Mouse (Mus musculus): ENCODE data around the gene Spag8.
A peak's percentile ranks its signal among the peaks of the same experiment; 100 is the strongest.

The Spag8 gene

DNA sequence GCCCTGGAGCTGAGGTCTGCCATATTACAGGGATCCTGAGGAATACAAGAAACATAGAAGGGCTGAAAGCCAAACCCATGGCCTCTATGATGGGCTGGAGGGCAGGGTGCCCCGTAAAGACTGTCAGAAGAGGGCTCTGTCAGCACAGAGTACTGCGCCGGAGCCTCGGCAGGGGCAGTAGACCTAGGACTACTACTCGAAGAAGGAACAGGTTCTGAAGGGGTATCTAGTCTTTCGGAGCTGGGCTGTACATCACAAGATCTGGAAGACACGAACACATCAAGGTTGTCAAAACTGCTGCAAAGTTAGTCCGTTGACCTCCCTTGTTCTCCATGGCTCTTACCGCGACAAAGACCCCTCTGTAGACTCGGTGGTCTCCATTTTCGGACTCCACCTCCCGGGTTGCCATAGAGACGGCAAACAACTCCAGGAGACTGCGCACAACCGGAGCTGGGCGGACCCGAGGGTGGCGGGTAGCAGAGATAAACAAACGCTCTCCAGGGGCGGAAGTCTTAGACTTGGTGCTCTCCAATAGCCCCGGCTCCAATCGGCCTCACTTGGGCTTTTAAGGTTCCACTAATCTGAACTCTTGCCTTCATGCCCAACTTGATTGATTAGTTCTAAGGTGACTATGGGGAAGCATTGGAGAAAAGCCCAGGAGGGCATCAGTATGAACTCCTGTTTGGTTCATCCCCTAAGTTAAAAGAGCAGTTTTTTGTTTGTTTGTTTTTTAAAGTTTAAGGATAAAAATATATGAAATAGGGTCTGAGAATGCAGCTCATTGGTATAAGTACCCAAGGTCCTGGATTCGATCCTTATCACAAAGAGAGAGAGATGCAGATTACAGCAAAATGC lies at the start of gene Spag8:
Gene Spag8, minus strand, starts transcription at position 434 of the 855 bp plus-strand sequence.
- DNase-seq (ENCODE audit: extremely low read depth, low read depth) = peak; percentile 74

DNA sequence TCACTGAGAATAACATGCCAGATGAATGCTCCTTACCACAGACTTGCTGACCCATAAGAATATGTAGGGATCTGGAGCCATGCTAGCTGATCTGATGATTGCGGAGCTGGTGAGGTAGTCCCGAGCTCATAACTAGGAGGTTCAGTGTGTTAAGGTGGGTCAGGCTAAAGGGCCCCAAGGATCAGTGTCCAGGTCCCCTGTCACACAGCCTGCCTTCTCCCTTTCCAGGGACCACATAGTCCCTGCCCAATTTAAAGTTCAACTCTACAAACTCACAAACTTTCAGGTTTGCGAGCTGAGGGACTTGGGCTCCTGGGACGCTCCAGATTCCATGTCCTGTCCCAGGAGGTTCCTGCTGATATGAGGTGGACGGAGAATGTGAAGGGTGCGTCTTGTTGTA lies 47.3 kb upstream of the Spag8 start, which contains the start of gene Olfr70:
Gene Olfr70, minus strand, starts transcription at position 101 of the 400 bp plus-strand sequence.
- no peak for DNase-seq (ENCODE audit: extremely low read depth, low read depth)

DNA sequence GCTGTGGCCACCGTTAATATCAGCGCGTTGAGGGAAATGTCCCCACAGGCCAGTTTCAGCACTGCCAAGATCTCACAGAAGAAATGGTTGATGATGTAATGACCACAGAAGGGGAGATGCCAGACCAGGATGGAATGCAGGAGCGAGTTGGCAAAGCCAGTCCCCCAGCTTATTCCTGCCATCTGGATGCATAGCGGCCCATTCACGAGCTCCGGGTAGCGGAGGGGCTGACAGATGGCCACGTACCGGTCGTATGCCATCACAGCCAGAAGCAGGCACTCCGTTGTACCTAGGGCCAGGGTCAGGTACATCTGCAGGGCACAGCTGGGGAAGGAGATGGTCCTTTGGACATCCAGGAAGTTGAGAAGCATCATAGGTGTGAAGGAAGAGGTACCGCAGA lies 43.2 kb upstream of the Spag8 start:
- no peak for DNase-seq (ENCODE audit: extremely low read depth, low read depth)

DNA sequence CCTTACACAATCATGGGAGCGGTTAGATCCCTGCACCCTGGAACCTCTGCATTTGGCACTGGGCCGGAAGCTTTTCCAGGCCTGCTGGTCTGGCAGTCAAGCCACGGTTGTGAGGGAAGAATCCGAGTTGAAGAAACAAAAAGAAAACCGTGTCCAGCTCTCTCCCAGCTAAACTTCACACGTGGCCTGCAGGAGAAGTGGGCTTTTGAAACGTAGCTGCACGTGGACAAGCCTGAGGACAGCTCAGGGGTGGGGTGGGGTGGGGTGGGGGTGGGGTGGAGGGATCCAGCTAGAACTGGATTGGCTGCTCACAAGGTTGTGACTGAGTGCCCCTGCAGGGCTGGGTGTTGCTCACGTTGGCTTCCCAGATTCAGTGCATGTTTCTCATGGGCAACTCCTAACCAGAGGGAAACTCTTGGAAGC lies 41.9 kb upstream of the Spag8 start:
- DNase-seq (ENCODE audit: extremely low read depth, low read depth) = no peak

DNA sequence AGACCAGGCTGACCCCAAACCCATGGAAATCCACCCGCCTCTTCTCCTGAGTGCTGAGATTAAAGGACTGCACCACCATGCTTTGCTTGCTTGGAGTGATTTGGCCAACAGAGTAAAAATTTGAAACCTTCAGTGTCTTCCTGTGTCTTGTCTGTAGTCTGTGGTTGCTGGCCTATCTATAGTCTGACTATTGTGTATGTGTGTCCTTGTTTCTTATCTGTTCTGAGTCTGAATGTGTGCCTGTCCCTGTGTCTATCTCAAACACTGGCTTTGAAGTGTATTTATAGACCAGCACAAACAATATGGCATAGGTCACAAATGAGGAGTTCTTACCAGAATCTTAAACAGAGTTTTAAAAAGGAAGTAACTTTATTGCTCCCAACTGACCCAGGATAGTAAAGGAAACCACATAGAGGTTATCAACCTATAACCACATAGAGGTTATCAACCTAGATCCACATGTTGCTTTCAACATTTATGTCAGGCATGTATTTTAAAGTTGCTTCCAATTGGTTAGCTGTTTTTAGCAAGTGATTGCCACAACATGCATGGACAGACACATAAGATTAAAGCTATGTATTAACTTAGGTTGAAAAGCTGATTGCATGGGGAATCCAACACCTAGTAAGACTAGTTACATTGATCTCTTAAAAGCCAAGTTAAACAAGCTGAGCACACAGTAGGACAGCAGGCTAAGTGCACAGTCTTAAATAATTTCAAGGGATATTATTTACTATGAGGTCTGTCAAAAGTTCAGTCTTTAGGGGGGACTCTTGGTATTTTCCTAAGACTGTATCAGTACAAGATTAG lies 41.2 kb upstream of the Spag8 start:
- peak; percentile 74 for DNase-seq (ENCODE audit: extremely low read depth, low read depth)

DNA sequence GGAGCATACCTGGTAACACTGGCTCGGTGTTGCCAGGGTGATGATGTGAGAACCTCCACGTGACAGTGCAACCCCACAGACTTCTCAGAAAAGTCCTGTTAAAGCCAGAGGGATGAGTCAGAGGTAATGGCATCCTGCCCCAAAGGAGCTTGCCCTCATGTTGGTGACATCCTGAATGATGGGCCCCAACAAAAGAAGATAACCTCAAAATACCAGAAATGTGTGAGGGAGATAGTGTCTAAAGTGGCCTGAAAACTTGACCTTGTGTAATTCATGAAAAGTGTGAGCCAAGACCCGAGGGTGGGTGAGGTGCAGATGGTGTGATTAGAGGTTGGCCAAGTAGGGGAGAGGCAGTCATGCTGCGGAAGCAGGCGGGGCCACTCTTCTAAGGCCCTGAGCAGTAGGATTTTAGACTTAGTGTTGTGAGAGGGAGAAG lies 40.4 kb upstream of the Spag8 start:
- peak; percentile 20 for DNase-seq (ENCODE audit: extremely low read depth, low read depth)

DNA sequence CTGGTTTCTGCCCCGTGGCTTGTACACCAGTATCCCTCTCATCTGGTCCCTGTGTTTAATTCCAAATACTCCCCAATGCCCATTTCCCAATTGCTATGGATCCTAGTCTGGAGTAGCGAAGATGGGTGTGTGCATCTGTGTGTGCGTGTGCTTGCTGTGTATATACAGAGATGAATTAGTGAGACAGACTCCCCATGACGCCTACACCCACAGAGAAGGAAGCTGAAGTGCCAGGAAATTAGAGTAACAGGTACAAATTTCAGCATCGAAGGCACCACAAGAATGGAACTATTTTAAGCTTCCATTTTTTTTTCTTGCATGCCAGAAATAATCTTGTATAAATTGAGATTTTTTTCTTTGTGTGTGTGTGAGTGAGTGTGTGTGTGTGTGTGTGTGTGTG lies 37.6 kb upstream of the Spag8 start:
- no peak for DNase-seq (ENCODE audit: extremely low read depth, low read depth)

DNA sequence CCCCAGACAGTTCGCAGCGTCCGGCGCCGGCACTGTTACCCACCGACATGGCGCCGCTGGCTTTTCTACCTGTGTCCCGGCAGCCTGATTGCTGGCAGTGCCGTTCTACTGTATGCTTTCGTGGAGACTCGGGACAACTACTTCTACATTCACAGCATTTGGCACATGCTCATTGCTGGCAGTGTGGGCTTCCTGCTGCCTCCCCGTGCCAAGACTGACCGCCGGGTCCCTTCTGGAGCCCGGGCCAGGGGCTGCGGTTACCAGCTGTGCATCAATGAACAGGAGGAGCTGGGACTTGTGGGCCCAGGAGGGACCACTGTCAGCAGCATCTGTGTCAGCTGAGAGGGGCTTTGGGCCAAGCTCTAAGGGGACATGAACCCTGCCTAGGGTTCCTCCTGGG lies 36.6 kb upstream of the Spag8 start:
- no peak for DNase-seq (ENCODE audit: extremely low read depth, low read depth)

DNA sequence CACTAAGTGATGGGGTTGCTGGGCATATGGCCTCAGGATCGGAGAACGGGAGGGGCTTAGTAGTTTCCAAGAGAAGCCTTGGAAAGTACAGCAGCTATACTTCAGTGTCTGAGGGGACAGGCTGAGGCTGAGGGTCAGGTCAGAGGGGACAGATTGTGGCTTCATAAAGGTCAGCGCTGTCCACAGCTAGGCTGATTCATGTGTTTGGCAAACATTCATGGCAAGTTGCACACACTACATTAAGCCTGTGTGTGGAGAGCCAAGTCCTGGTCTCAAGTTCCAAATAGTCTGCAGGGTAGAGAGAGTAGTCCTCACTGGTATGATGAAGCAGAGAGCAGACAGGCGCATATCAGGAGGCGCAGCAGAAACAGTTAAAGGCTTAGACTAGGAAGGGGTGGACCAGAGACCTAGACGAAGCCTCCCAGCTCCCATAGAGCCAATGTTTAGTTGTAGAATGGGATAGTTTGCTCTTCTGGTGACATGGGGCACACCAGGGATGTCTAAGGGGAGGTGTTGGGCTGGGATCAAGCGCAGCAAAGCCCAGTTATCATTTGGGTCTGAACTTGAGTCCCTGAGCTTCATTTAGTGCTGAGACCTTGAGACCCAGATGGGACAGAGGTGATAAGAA lies 26.1 kb upstream of the Spag8 start:
- DNase-seq (ENCODE audit: extremely low read depth, low read depth) = no peak

DNA sequence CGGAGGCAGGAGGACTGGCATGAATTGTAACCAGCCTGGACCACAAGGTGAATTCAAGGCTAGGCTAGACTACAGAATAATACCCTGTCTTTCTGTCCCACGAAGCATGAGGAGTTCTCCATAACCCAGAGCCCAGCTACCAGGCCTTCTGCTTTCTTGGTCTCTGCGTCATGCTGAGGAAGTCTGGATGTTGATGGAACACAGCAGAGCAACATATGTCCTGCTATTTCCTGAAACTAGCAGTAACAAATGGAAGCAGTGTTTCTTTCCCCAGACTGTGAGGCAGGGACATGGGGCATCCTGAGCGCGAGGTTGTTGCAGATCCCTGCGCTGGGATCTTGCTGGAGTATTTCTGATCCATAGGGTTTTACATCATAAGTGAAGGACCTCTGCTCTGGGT lies 25.1 kb upstream of the Spag8 start:
- DNase-seq (ENCODE audit: extremely low read depth, low read depth) = no peak

DNA sequence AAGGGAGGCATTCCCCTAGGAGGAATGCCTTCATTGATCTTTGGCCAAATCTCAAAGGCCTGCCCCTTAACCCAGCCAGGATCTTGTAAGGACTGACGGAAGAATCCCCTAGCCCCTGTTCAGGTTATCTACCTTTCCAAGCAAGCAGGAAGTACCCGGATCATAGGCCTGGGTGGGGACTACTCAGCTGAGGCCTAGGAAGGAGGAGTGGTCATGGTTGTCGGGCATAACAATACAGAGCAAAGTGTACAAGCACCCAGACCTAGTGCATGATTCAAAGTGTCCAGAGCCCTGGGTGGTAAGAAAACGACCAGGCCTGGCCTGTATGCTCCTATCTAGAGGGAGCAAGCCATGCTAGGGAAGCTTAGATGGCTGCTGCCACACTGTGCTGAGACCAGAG lies 22.2 kb upstream of the Spag8 start:
- no peak for DNase-seq (ENCODE audit: extremely low read depth, low read depth)

DNA sequence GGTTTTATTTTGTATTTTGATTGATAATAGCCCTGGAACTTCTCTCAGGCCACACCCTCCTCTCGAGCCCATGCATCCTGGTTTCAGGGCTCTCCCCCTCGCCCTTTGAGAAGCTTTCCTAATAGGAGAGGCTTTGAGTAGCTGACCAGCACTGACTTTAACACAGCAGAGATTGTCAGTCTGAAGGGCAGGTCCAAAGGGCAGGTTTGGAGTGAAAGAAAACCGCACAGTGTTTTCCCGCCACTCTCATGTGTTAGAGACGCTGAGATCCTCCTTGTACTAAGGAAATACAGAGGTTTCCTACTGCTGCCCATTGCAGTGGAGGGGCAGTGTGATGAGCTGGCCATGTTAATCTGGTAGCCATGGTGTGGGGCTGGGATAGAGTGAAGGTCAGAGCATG lies 21.6 kb upstream of the Spag8 start:
- no peak for DNase-seq (ENCODE audit: extremely low read depth, low read depth)

DNA sequence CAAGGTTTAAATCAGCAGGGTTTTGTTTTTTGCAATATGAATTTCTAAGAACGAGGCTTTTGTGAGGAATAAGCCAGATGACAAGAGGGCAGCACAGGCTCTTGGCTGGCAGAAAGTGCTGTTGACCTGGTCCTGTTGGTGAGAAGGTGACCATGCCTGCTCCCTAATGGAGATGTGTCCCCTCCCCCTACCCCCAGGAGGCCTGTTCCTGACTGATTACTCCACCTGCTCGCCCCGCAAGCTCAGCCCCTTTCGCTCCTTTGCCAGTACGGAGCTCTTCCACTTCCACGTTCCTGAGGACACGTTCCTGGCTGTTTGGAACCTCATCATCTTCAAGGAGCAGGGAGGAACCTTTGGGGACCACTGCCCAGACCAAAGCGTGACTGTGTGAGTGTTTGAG lies 20.3 kb upstream of the Spag8 start:
- no peak for DNase-seq (ENCODE audit: extremely low read depth, low read depth)

DNA sequence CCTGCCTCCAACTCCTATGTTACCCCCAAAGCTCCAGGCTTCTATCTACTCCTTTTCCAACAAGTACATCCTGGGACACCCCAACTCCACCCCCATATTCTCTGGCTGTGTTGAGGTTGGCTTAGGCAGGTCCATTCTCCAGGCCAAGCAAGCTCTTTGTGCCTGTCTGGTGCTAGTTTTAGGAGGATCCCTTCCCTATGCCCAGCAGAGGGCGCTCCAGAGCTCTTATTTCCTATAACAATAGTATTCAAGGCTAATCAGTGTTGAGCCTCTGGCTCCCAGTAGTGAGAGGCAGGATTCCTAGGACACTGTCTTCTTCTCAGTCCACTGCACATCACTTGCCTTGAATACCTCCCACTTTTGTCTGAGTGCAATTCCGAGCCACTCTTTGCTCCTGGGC lies 18.7 kb upstream of the Spag8 start:
- DNase-seq (ENCODE audit: extremely low read depth, low read depth) = peak; percentile 67

DNA sequence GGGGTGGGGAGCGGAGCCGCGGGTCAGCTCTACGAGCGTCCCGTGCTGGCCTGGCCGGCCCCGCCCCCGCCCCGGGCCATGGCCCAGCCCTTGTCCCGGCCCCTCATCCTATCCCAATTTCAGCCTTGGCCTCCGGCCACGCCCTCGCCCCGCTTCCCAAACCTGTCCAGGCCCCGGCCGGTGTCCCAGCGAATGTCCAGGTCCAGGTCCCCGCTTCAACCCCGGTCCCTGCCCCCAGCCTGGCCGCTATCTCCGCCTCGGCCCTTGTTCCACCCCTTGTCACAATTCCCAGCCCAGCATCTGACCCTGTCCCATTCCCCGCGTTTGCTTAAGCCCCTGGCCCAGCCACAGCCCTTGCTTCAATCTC lies 16.0 kb upstream of the Spag8 start:
- DNase-seq (ENCODE audit: extremely low read depth, low read depth) = no peak

DNA sequence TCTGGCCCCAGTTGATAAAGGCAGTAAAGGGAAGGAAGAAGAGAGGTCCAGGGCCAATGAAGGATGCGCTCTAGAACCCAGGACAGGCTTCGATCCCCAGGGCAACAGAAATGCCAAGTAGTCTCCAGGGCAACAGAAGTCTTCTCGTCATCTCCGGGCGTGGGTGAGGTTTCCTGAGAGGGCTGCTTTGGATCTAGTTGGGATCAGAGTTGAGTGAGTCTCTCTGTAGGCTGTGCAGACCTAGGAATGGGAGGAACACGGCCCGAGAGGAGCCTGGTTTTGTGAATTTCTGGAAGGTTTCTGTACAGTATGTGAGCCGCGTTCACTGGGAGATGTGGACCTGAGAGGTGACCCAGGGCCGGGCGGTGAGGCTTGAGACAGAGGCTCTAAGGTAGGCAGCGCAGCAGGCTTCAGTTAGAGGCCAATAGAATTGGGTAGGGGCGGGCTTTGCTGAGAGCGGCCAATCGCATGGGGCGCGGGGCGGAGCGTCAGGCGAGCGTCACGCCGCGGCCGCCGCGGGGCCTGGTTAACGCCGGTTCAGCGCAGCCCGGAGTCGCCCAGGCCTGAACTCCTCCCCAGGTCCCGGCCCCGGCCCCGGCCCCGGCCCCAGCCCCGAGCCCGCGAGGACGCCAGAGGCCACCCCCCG lies 15.5 kb upstream of the Spag8 start, which contains the start of the genes Tmem8b and Fam221b:
Gene Tmem8b, plus strand, starts transcription at position 190 of the 646 bp plus-strand sequence.
Gene Fam221b, minus strand, starts transcription at position 364 of the 646 bp plus-strand sequence.
- DNase-seq (ENCODE audit: extremely low read depth, low read depth) = peak; percentile 59

DNA sequence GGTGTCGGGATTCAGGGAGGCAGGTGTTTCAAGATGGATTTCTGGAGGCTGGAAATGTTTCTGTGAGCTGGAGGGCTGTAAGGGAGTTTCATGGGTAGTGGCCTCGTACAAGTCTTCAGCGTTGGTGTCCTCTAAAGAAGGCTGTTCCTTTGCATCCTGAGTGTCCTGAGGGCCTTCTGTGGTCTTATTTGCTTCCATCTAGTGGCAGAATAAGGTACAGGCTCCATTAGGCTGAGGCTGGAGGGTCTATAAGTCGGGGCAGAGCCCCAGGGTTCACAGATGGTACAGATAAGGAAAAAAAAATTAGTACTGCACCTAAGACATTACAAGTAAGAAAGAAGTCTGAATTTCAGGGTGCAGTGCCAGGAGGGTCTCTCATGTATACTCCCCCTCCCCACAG lies 13.0 kb upstream of the Spag8 start:
- no peak for DNase-seq (ENCODE audit: extremely low read depth, low read depth)

DNA sequence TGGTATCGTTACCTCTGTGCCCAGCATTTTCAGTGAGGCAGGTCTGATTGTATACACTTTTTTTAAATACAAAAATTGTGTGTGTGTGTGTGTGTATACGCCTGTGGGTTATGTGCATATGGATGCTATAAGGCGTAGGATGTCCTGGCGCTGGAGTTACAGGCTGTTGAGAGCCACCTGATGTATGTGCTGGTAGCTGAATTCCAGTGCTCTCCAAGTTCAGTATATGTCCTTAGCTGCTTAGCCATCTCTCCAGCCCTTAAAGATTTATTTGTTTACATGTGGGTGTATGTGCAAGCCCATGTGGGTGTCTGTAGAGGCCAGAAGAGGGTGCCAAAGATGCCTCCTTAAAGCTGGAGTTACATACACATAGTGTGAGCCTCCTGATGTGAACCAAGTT lies 3.8 kb upstream of the Spag8 start:
- DNase-seq (ENCODE audit: extremely low read depth, low read depth) = peak; percentile 46

DNA sequence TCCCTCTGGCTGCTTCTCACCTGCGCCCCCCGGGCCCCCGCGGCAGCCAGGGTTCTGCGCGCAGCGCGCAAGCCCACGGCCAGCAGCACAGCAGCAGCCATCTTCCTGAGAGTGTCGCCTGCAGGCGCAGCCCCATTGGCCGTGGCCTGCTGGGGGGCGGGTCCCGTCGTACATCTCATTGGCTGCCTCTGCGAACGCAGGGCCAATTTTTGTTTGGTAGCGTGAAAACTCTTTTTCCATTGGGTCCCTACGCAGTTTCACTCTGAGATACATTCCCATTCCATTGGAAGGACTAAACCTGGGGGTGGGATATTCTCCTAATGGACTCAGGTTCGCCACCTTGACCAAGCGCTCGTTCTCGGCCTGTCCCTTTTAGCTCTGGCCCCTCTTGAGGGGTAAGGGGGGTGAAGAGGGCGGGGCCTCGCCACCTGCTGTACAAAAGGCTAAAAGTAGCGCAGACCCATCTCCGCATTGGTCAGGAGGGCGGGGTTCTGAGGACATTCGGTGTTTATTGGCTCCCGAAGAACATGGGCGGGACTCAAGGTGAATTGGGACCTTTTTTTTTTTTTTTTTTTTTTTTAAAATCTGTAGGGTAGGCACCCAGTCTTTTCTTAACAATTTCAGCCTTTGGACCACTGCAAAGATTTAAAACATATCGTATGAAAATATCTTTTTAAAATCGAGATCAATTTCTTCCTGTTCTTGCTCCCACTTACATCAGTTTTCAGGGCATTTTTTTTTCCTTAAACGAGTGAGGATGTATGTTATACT lies 3.1 kb upstream of the Spag8 start, which contains the start of gene Hint2:
Gene Hint2, minus strand, starts transcription at position 128 of the 771 bp plus-strand sequence.
- peak; percentile 99 for DNase-seq (ENCODE audit: extremely low read depth, low read depth)

DNA sequence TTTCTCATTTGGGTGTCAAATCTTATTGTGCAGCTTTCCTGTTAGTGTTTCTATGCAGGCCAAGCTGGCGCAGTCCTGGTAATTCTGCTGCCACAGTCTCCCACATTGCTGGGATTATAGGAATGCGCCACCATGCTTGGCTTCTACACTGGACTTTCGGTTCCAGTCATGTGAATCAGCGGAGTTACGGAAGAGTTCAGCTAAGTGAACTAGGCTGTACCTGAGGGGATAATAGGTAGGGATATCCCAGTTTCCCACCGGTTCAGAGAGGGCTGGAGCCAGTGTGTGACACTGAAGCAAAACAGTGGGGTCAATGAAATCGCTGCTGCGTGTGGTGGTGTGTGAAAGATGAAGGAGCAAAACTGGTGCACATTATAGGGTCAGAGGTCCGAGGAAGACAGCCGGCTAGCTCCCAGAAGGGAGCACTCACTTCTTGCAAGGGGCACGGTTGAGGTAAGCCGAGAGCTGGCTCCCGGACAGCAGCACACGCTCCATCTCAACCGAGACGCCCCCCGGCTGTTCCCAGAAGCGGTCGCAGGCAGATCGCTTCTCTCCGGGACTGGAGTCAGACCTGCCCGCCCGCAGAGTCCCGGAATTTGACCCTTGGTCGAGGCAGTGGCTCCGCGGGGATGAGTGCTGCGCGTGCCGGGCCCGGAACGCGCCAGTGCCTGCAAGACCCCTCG lies 2.4 kb upstream of the Spag8 start:
- no peak for DNase-seq (ENCODE audit: extremely low read depth, low read depth)

Measured in MEL-GATA-1-ER (cell line).